Mouse (Mus musculus): ENCODE data around the gene Pde10a. TPM values are rescaled to one million over a fixed set of nuclear protein-coding genes. Genes with fewer than 3 reads are reported as not detected.

Gene Pde10a
- polyA plus RNA-seq, 1 experiment = 0.34 TPM

DNA sequence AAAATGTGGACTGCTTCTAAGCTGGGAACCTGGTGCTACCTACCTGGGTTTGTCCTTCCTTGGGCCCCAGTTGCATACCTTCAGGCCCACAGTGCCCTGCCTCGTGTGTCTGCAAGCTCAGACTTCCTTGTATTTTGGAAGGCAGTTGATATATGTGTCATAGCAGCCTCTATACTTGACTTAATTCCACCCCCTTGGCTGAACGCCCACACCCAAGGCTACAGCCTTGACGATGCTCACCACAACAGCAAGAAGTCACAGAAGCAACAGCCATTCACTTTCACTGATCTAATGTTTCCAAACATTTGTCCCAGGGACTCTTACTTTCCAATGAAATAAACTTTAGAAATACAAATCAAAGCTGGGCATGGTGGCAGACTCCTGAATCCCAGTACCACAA is 123.1 kb downstream of the Pde10a start:
- Histone ChIP-seq H3ac (ENCODE audit: control insufficient read depth, insufficient read length) (no peak overlapping the region), H3K79me2 (ENCODE audit: control insufficient read depth, insufficient read depth) (no peaks in the 10 kb centered on the region), H3K27me3 (ENCODE audit: control insufficient read depth, insufficient read depth, insufficient read length) (no peaks in the 10 kb centered on the region), H3K4me2 (ENCODE audit: low read depth) (no peak overlapping the region), H3K36me3 (ENCODE audit: control insufficient read depth, insufficient read depth) (no peaks in the 10 kb centered on the region), H3K4me3 (no peak overlapping the region)
- TF ChIP-seq SRF (IDR thresholded peaks at IDR 0.05; ENCODE audit: control insufficient read depth, insufficient read length, low read depth) = no peak

DNA sequence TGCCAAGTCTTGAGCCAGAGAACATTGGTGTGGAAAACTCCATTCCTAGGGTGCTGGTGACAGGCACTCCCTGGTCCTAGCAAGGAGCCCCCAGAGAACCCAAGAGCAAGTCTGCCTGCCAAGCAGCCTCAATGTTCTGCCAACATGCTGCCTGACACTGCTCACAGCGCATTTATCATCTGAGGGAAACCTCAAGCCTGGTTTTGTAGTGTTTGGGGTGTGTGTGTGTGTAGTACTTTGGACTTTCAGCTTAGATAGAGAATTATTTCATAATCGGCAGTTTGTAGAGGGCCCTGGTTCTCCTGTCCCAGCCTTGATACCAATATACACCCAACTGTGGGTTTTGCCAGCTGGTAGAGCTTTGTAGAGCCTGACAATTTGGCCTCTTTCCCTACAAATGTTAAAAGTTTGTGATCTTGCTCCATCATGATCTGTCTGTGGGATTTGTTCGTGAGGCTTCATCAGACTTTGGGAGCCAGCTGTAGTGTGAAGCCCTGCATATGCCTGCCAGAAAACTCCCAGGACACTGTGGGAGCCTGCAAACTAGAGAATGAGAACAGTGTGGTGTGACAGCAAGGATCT is 127.6 kb downstream of the Pde10a start:
- Histone ChIP-seq H3ac (ENCODE audit: control insufficient read depth, insufficient read length) (no peak overlapping the region), H3K4me3 (no peak overlapping the region), H3K27me3 (ENCODE audit: control insufficient read depth, insufficient read depth, insufficient read length) (no peaks in the 10 kb centered on the region), H3K36me3 (ENCODE audit: control insufficient read depth, insufficient read depth) (no peaks in the 10 kb centered on the region), H3K79me2 (ENCODE audit: control insufficient read depth, insufficient read depth) (no peaks in the 10 kb centered on the region), H3K4me2 (ENCODE audit: low read depth) (no peak overlapping the region)
- TF ChIP-seq TCF3 (IDR thresholded peaks at IDR 0.05; ENCODE audit: insufficient read length, low read depth) (no peak), MYOG (IDR thresholded peaks at IDR 0.05; ENCODE audit: control insufficient read depth in 1 of 3, insufficient read depth in 1 of 3, insufficient read length in 2 of 3, low read depth in 2 of 3) (no peak), CEBPB (IDR thresholded peaks at IDR 0.05; ENCODE audit: insufficient read depth, poor library complexity, severe bottlenecking) (no peak), REST (IDR thresholded peaks at IDR 0.05; ENCODE audit: insufficient read depth, insufficient read length) (no peak)

DNA sequence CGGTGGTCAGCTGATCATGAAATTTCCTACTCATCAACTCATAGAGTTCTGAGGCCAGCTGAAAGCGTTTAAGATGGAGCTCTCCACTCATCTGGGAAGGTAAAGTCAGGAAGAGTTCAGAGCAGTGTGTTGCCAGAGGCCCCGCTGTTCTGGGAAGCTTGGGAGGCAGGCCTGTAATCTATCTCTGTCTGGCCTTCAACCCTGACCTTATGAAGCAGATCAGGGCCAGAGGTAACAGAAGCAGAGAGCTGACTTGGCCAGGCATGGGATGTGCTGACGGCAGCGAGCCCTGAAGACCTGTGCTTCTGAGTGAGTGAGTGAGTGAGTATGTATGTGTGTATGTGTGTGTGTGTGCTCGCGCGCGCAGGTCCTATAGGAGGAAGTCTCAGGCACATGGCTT is 132.5 kb downstream of the Pde10a start:
- no peak overlapping the region for H3K4me3 ChIP-seq
- H3K79me2 ChIP-seq (ENCODE audit: control insufficient read depth, insufficient read depth) = no peaks in the 10 kb centered on the region
- no peaks in the 10 kb centered on the region for H3K36me3 ChIP-seq (ENCODE audit: control insufficient read depth, insufficient read depth)
- no peak overlapping the region for H3K4me2 ChIP-seq (ENCODE audit: low read depth)
- H3ac ChIP-seq (ENCODE audit: control insufficient read depth, insufficient read length) = no peak overlapping the region
- no peak for TF ChIP-seq REST (IDR thresholded peaks at IDR 0.05; ENCODE audit: insufficient read depth, insufficient read length)
- no peak for TF ChIP-seq MYOD1 (IDR thresholded peaks at IDR 0.05; ENCODE audit: control insufficient read depth in 1 of 3, insufficient read length in 2 of 3, low read depth in 2 of 3)
- TF ChIP-seq USF1 (IDR thresholded peaks at IDR 0.05; ENCODE audit: low read depth) = no peak
- TF ChIP-seq TCF12 (IDR thresholded peaks at IDR 0.05; ENCODE audit: insufficient read depth, poor library complexity, severe bottlenecking) = no peak
- TF ChIP-seq POLR2AphosphoS2 (IDR thresholded peaks at IDR 0.05; ENCODE audit: insufficient read length, low read depth) = no peak
- TF ChIP-seq SRF (IDR thresholded peaks at IDR 0.05; ENCODE audit: control insufficient read depth, insufficient read length, low read depth) = no peak
- no peak for TF ChIP-seq CEBPB (IDR thresholded peaks at IDR 0.05; ENCODE audit: insufficient read depth, poor library complexity, severe bottlenecking)
- no peak for TF ChIP-seq TCF3 (IDR thresholded peaks at IDR 0.05; ENCODE audit: insufficient read length, low read depth)
- no peak for TF ChIP-seq POLR2A (IDR thresholded peaks at IDR 0.05; ENCODE audit: insufficient read length, low read depth)
- TF ChIP-seq MAX (IDR thresholded peaks at IDR 0.05; ENCODE audit: low read depth) = no peak
- H3K27me3 ChIP-seq (ENCODE audit: control insufficient read depth, insufficient read depth, insufficient read length) = no peaks in the 10 kb centered on the region

DNA sequence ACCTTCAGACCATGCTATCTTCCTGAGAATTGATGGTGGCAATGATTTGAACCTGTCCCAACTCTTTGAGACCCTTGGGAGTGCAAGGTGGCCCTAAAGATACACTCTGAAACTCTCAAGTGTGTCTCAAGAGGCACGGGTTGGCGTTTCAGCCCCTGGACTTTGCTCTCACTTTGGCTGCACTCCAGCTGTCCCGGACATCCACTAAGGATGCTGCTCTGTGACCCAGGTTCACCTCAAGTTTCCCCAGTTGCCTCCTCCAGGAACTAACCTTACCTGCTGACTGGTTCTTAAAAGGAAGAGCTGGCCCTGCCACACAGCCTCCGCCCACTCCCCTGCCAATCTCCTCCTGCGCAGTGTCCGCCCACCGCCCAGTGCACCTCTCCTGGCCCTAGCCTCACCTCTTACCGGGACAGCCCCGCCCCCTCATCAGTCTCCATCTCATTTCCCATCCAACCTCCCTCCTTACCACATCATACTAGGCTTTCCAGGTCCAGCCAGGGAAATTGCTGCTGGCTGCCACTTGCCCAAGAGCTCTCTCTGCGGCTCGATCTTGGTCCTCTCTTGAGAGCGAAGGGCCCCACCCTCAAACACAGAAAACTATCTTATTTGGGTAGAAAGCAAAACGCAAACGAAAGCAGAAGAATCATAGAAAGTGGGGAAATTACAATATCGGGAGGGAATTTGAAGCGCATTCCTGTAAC is 133.7 kb downstream of the Pde10a start:
- Histone ChIP-seq H3K79me2 (ENCODE audit: control insufficient read depth, insufficient read depth) (no peaks in the 10 kb centered on the region), H3K4me2 (ENCODE audit: low read depth) (no peak overlapping the region), H3K27me3 (ENCODE audit: control insufficient read depth, insufficient read depth, insufficient read length) (no peaks in the 10 kb centered on the region), H3K4me3 (no peak overlapping the region), H3K36me3 (ENCODE audit: control insufficient read depth, insufficient read depth) (no peaks in the 10 kb centered on the region), H3ac (ENCODE audit: control insufficient read depth, insufficient read length) (no peak overlapping the region)
- TF ChIP-seq CEBPB (IDR thresholded peaks at IDR 0.05; ENCODE audit: insufficient read depth, poor library complexity, severe bottlenecking) = no peak
- no peak for TF ChIP-seq USF1 (IDR thresholded peaks at IDR 0.05; ENCODE audit: low read depth)
- TF ChIP-seq TCF3 (IDR thresholded peaks at IDR 0.05; ENCODE audit: insufficient read length, low read depth) = no peak
- no peak for TF ChIP-seq MYOD1 (IDR thresholded peaks at IDR 0.05; ENCODE audit: control insufficient read depth in 1 of 3, insufficient read length in 2 of 3, low read depth in 2 of 3)
- TF ChIP-seq REST (IDR thresholded peaks at IDR 0.05; ENCODE audit: insufficient read depth, insufficient read length) = no peak
- TF ChIP-seq SRF (IDR thresholded peaks at IDR 0.05; ENCODE audit: control insufficient read depth, insufficient read length, low read depth) = no peak
- TF ChIP-seq E2F4 (IDR thresholded peaks at IDR 0.05; ENCODE audit: insufficient read depth) = no peak
- no peak for TF ChIP-seq POLR2A (IDR thresholded peaks at IDR 0.05; ENCODE audit: insufficient read length, low read depth)
- no peak for TF ChIP-seq TCF12 (IDR thresholded peaks at IDR 0.05; ENCODE audit: insufficient read depth, poor library complexity, severe bottlenecking)
- no peak for TF ChIP-seq MYOG (IDR thresholded peaks at IDR 0.05; ENCODE audit: control insufficient read depth in 1 of 3, insufficient read depth in 1 of 3, insufficient read length in 2 of 3, low read depth in 2 of 3)
- TF ChIP-seq POLR2AphosphoS2 (IDR thresholded peaks at IDR 0.05; ENCODE audit: insufficient read length, low read depth) = no peak
- no peak for TF ChIP-seq MAX (IDR thresholded peaks at IDR 0.05; ENCODE audit: low read depth)

DNA sequence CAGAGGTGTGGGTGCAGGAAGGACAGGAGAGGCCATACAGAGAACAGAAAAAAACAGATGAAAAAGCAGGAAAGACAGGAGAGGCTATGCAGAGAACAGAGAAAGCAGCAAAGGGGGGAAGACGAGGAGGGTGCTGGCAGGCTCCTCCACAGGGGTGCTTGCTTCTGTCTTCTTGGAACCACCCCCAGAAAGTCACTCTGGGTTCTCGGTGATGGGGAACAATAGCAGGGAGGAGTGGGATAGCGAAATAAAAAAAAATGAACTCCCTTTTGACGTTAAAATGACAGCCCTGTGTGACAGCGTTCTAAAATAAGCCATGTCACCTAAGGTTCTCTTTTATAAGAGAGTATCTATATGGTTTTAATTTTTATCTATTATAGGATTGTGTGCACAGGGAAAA is 141.7 kb downstream of the Pde10a start:
- Histone ChIP-seq H3K4me2 (ENCODE audit: low read depth) (no peak overlapping the region), H3ac (ENCODE audit: control insufficient read depth, insufficient read length) (no peak overlapping the region), H3K4me3 (no peak overlapping the region), H3K27me3 (ENCODE audit: control insufficient read depth, insufficient read depth, insufficient read length) (no peaks in the 10 kb centered on the region), H3K36me3 (ENCODE audit: control insufficient read depth, insufficient read depth) (no peaks in the 10 kb centered on the region), H3K79me2 (ENCODE audit: control insufficient read depth, insufficient read depth) (no peaks in the 10 kb centered on the region)
- TF ChIP-seq REST (IDR thresholded peaks at IDR 0.05; ENCODE audit: insufficient read depth, insufficient read length) (no peak), CEBPB (IDR thresholded peaks at IDR 0.05; ENCODE audit: insufficient read depth, poor library complexity, severe bottlenecking) (no peak), E2F4 (IDR thresholded peaks at IDR 0.05; ENCODE audit: insufficient read depth) (no peak), POLR2A (IDR thresholded peaks at IDR 0.05; ENCODE audit: insufficient read length, low read depth) (no peak), POLR2AphosphoS2 (IDR thresholded peaks at IDR 0.05; ENCODE audit: insufficient read length, low read depth) (no peak), SRF (IDR thresholded peaks at IDR 0.05; ENCODE audit: control insufficient read depth, insufficient read length, low read depth) (no peak), TCF3 (IDR thresholded peaks at IDR 0.05; ENCODE audit: insufficient read length, low read depth) (no peak), MYOD1 (IDR thresholded peaks at IDR 0.05; ENCODE audit: control insufficient read depth in 1 of 3, insufficient read length in 2 of 3, low read depth in 2 of 3) (no peak), MYOG (IDR thresholded peaks at IDR 0.05; ENCODE audit: control insufficient read depth in 1 of 3, insufficient read depth in 1 of 3, insufficient read length in 2 of 3, low read depth in 2 of 3) (no peak), TCF12 (IDR thresholded peaks at IDR 0.05; ENCODE audit: insufficient read depth, poor library complexity, severe bottlenecking) (no peak), USF1 (IDR thresholded peaks at IDR 0.05; ENCODE audit: low read depth) (no peak), MAX (IDR thresholded peaks at IDR 0.05; ENCODE audit: low read depth) (no peak)

Measured in myocyte (in vitro differentiated cells).